In genomic region chr1:72556471-72556870, GRCm38 (mm10) we compare ENCODE assay signal across 25 mouse cellular contexts. TPM values are rescaled to one million over a fixed set of nuclear protein-coding genes. Genes with fewer than 3 reads are reported as not detected.
"Had no signal": no experiment of that assay in that cellular context is flagged by ENCODE, and none has a peak within 500 bp of the region (broad histone marks: within the 10 kb centered on the region; RNA-seq: fewer than 3 reads in every experiment).

No protein-coding gene starts in this region.

- ATAC-seq: liver, postnatal 0 days; lung, postnatal 0 days; midbrain, embryonic 13.5 days; midbrain, embryonic 16.5 days had no signal

- H3K9ac ChIP-seq: limb, embryonic 12.5 days; limb, embryonic 15.5 days; liver, embryonic 14.5 days; liver, postnatal 0 days; lung, embryonic 14.5 days; midbrain, embryonic 13.5 days; neural tube, embryonic 13.5 days; stomach, embryonic 15.5 days had no signal

- H3K4me1 ChIP-seq: limb, embryonic 12.5 days; limb, embryonic 15.5 days; megakaryocyte, embryonic 14.5 days; midbrain, embryonic 10.5 days; midbrain, embryonic 13.5 days; neural tube, embryonic 13.5 days; stomach, embryonic 15.5 days had no signal

- H3K4me2 ChIP-seq: limb, embryonic 12.5 days; limb, embryonic 15.5 days; liver, embryonic 11.5 days; lung, embryonic 14.5 days; midbrain, embryonic 13.5 days; neural tube, embryonic 13.5 days; stomach, embryonic 15.5 days had no signal

- H3K9me3 ChIP-seq: limb, embryonic 12.5 days; limb, embryonic 15.5 days; megakaryocyte, embryonic 14.5 days; midbrain, embryonic 10.5 days; midbrain, embryonic 13.5 days; neural tube, embryonic 13.5 days; stomach, embryonic 15.5 days had no signal

- H3K27me3 ChIP-seq: limb, embryonic 12.5 days; limb, embryonic 15.5 days; megakaryocyte, embryonic 14.5 days; midbrain, embryonic 13.5 days; neural tube, embryonic 13.5 days; stomach, embryonic 15.5 days had no signal

- H3K4me3 ChIP-seq: limb, embryonic 12.5 days; limb, embryonic 15.5 days; megakaryocyte, embryonic 14.5 days; midbrain, embryonic 10.5 days; midbrain, embryonic 13.5 days; myocyte; neural tube, embryonic 13.5 days; stomach, embryonic 15.5 days had no signal

- DNase-seq: kidney, postnatal 14 days; kidney, postnatal 4 days; left cerebral cortex, postnatal 4 days; liver, postnatal 0 days; lung, embryonic 14.5 days; lung, postnatal 36 days; retina, postnatal 1 day; right cerebral cortex, postnatal 25 days; spleen, adult 18-20 months; thymus, postnatal 25 days had no signal

- H3K36me3 ChIP-seq: limb, embryonic 12.5 days; limb, embryonic 15.5 days; midbrain, embryonic 10.5 days; midbrain, embryonic 13.5 days; neural tube, embryonic 13.5 days; stomach, embryonic 15.5 days had no signal

- H3K27ac ChIP-seq: limb, embryonic 12.5 days; limb, embryonic 15.5 days; liver, embryonic 14.5 days; midbrain, embryonic 10.5 days; midbrain, embryonic 13.5 days; neural tube, embryonic 13.5 days; stomach, embryonic 15.5 days had no signal

RNA-seq across cellular contexts. Expression of gene March4, which starts 19.7 kb away (rescaled TPM):
- total RNA-seq: monocyte, adult 5-6 weeks; neutrophil, adult 5-6 weeks had no signal
- polyA plus RNA-seq: limb, embryonic 12.5 days; limb, embryonic 15.5 days; liver, embryonic 11.5 days; liver, embryonic 14.5 days; liver, postnatal 0 days; lung, embryonic 14.5 days; thymus, postnatal 0 days had no signal
